Mouse (Mus musculus) hindbrain, embryonic 14.5 days (tissue): ENCODE measurements around the gene Kcnip2. TPM values are rescaled to one million over a fixed set of nuclear protein-coding genes. Genes with fewer than 3 reads are reported as not detected.
"Not testable (repeated sequence)": the region's sequence is repeated elsewhere in the genome, so short reads cannot be mapped to it uniquely, and the experiment has no call there.

Source experiments
- ATAC-seq: fragments of 200-750 bp; cut with Nextera tagmentation; 2 replicates; pipeline ENCODE4 v1.8.0; 2017; ENCODE audit warnings: moderate number of reproducible peaks, mild to moderate bottlenecking, moderate TSS enrichment, moderate library complexity; ENCODE audit not compliant: low FRiP score
- DNase-seq: peaks from one replicate; pipeline ENCODE4 v3.0.0-alpha.2; 2015; ENCODE audit warnings: low spot score
- H3K27ac ChIP-seq: fragments of 300-500 bp; sonication (generic); 2 replicates; pipeline ENCODE4 v1.5.1; 2014; ENCODE audit warnings: mild to moderate bottlenecking, moderate library complexity
- H3K27me3 ChIP-seq: fragments of 300-500 bp; sonication (generic); 2 replicates; pipeline ENCODE4 v1.6.1; 2014; ENCODE audit warnings: mild to moderate bottlenecking, low read length, mixed read lengths; ENCODE audit not compliant: control insufficient read depth, insufficient read depth
- H3K36me3 ChIP-seq: fragments of 300-500 bp; sonication (generic); replicated peaks from 2 replicates; pipeline ENCODE4 v1.6.1; 2014; ENCODE audit not compliant: control insufficient read depth, insufficient read depth
- H3K4me1 ChIP-seq: fragments of 300-500 bp; sonication (generic); replicated peaks from 2 replicates; pipeline ENCODE4 v1.6.1; 2014; ENCODE audit warnings: antibody characterized with exemption, low read length, mixed read lengths; ENCODE audit not compliant: control insufficient read depth, insufficient read depth
- H3K4me2 ChIP-seq: fragments of 300-500 bp; sonication (generic); replicated peaks from 2 replicates; pipeline ENCODE4 v1.6.1; 2014; ENCODE audit warnings: mild to moderate bottlenecking, moderate library complexity
- H3K4me3 ChIP-seq: fragments of 300-500 bp; sonication (generic); replicated peaks from 2 replicates; pipeline ENCODE4 v1.5.1; 2014; ENCODE audit warnings: mild to moderate bottlenecking, low read length
- H3K9ac ChIP-seq: fragments of 300-500 bp; sonication (generic); 2 replicates; pipeline ENCODE4 v1.6.1; 2014
- H3K9me3 ChIP-seq: fragments of 300-500 bp; sonication (generic); 2 replicates; pipeline ENCODE4 v1.6.1; 2016; ENCODE audit warnings: low read length; ENCODE audit not compliant: control insufficient read depth
- WGBS: fragments of 180-500 bp; shearing (Covaris S2); extraction: QIAGEN DNeasy Blood & Tissue Kit; methylation state at CpG from one replicate; pipeline ENCODE4 v1.1.7; 2014; 5-methylcytosine and 5-hydroxymethylcytosine counted together
- polyA plus RNA-seq: library from polyadenylated mRNA; unstranded; fragments of >200 nt; fragmentation: Nextera tagmentation; extraction: Ambion mirVana; gene quantifications from 2 replicates; pipeline ENCODE4 v1.2.1, GENCODE M21; 2014

Gene Kcnip2
- polyA plus RNA-seq, 1 experiment from 2014 or later, result 17.6 TPM

DNA sequence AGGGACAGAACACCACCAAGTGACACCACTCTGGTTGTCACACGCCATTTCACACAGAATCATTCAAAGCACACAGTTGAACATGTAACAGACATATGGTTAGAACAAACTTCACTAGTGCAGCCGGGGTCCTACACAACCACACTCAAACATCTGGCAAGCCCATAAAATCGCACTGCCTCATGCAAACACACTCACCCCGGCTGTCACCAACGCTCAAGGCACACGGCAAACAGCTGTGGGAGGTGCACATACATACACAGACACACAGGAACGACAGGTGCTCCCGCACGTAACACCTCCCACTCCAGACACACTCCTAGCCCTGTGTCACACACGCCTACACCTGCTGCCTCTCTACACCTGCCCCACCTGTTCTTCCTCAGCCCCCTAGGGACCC lies 691 bp downstream of the Kcnip2 start:
- peak overlapping the region; percentile 39 for H3K4me3 ChIP-seq
- DNase-seq (no peak), ATAC-seq (0 out of 2 replicates have a peak, but pooled peaks have one; percentile 1)
- peaks cover 32% of the 10 kb centered on the region for H3K4me1 ChIP-seq
- H3K27me3 ChIP-seq, result no peaks in the 10 kb centered on the region; the same call in 1 of the 2 replicates
- WGBS, result 67% methylated on average over 10 of the region's 10 CpGs
- H3K9ac ChIP-seq, result peak overlapping the region; percentile 66
- no peak overlapping the region for H3K27ac ChIP-seq
- no peaks in the 10 kb centered on the region for H3K36me3 ChIP-seq
- no peaks in the 10 kb centered on the region for H3K9me3 ChIP-seq
- H3K4me2 ChIP-seq, result peak overlapping the region; percentile 90

DNA sequence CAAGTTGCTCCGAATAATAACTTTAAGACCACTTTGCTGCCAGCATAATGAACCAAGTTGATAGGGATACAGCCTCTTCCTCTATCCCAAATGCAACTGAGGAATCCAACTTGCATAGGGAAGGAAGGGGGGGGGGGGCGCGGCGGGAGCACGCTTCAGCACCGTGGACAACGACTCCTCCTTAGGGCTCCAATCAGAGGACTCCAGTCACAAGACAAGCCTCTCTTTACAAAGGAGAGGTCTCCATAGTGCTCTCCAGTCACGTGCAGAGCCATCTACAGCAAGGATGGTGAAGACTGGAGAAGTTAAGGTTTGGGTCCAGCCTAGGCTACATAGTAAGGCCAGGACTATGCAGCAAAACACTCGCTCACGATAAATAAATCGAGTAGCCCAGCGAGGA lies 2.1 kb downstream of the Kcnip2 start:
- Histone ChIP-seq H3K9ac (no peak overlapping the region), H3K36me3 (no peaks in the 10 kb centered on the region), H3K4me3 (no peak overlapping the region), H3K9me3 (no peaks in the 10 kb centered on the region), H3K27ac (no peak overlapping the region), H3K4me1 (peaks cover 32% of the 10 kb centered on the region), H3K27me3 (no peaks in the 10 kb centered on the region; the same call in 1 of the 2 replicates), H3K4me2 (no peak overlapping the region)
- no peak for DNase-seq
- ATAC-seq, result no peak
- 8% methylated on average over 12 of the region's 12 CpGs for WGBS

DNA sequence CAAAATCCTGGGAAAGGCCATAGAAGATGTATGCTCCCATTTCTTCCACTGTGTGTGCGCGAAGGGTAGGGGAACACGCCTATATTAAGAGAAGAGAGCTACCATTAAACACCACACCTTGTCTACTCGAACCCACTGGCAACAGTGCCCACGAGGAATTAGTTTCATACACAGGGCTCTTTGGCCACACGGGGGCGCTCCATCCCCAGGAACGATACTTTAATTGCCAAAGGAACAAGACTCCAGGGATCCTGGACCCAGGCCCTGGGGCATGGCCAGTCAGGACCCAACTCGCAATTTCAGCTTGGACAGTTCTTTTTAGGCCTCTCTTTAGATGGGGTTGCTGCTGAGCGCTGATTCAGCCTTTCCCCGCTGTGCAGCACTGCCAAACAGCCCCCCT lies 2.6 kb downstream of the Kcnip2 start:
- no peak; the same call in 1 of the 2 replicates for ATAC-seq
- H3K4me2 ChIP-seq, result peak overlapping the region; percentile 54
- 7% methylated on average over 11 of the region's 11 CpGs for WGBS

DNA sequence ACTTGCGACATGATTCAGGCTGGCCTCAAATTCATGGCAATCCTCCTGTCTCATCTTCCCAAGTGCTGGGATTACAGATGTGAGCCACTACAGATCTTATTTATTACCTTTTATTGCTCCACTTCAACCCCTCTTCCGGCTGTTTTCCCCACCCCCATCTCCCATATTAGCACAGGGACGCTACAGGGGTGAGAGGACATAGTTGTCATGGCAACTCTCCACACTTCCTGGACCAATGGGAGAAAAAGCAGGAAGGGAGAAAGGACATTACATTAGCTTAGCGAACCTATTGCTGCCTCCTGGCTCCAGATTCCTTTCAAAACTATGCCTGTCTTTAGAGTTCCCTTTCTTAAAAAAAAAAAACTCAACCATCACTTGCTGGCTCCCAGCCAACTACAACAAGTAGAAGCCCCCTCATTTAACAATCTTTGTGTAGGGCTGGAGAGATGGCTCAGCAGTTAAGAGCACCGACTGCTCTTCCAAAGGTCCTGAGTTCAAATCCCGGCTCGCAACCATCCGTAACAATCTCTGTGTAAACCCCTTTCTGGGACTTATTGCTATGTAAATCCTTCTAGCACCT lies 3.1 kb downstream of the Kcnip2 start:
- no peaks in the 10 kb centered on the region for H3K9me3 ChIP-seq
- peak overlapping the region; percentile 29 for H3K4me3 ChIP-seq
- no peaks in the 10 kb centered on the region; the same call in 1 of the 2 replicates for H3K27me3 ChIP-seq
- DNase-seq (no peak), ATAC-seq (no peak)
- H3K36me3 ChIP-seq, result no peaks in the 10 kb centered on the region
- 0 out of 2 replicates have a peak overlapping the region, but pooled peaks have one; percentile 18 for H3K27ac ChIP-seq
- peaks cover 32% of the 10 kb centered on the region for H3K4me1 ChIP-seq
- WGBS, result 18% methylated on average over 8 of the region's 8 CpGs
- H3K4me2 ChIP-seq, result peak overlapping the region; percentile 54
- peak overlapping the region; percentile 48 for H3K9ac ChIP-seq

More for the DNA sequence above, 2.6 kb downstream of the Kcnip2 start:
- no peak overlapping the region for H3K4me3 ChIP-seq
- peak; percentile 89 for DNase-seq
- no peak overlapping the region for H3K27ac ChIP-seq
- no peaks in the 10 kb centered on the region for H3K9me3 ChIP-seq
- no peaks in the 10 kb centered on the region for H3K36me3 ChIP-seq
- H3K27me3 ChIP-seq, result no peaks in the 10 kb centered on the region; the same call in 1 of the 2 replicates
- H3K9ac ChIP-seq, result no peak overlapping the region
- H3K4me1 ChIP-seq, result peaks cover 32% of the 10 kb centered on the region

DNA sequence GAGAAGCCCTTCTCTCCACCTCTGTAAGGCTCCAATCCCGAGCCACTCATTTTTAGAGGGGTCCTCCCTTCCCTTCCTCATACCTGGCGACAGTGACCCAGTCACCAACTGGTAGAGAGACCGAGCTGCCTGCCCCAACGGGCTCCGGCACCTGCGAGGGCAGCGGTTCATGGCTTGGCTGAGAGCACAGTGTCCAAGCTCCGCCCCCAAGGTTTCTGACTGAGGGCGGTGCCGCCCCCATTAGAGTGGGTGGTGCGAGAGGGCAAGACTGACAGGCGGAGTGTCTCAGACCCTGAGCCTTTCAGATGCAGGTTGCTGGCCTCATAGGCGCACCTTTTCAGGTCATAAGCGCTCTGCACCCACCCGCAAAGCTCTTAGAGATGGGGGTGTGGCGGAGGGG lies 3.7 kb downstream of the Kcnip2 start:
- 0 out of 2 replicates have a peak overlapping the region, but pooled peaks have one; percentile 18 for H3K27ac ChIP-seq
- DNase-seq (no peak), ATAC-seq (peak; percentile 47)
- H3K4me3 ChIP-seq, result peak overlapping the region; percentile 29
- H3K4me1 ChIP-seq, result peaks cover 32% of the 10 kb centered on the region
- peak overlapping the region; percentile 54 for H3K4me2 ChIP-seq
- 2% methylated on average over 16 of the region's 16 CpGs for WGBS
- no peaks in the 10 kb centered on the region for H3K9me3 ChIP-seq
- no peaks in the 10 kb centered on the region; the same call in 1 of the 2 replicates for H3K27me3 ChIP-seq
- H3K36me3 ChIP-seq, result no peaks in the 10 kb centered on the region
- H3K9ac ChIP-seq, result peak overlapping the region; percentile 48

DNA sequence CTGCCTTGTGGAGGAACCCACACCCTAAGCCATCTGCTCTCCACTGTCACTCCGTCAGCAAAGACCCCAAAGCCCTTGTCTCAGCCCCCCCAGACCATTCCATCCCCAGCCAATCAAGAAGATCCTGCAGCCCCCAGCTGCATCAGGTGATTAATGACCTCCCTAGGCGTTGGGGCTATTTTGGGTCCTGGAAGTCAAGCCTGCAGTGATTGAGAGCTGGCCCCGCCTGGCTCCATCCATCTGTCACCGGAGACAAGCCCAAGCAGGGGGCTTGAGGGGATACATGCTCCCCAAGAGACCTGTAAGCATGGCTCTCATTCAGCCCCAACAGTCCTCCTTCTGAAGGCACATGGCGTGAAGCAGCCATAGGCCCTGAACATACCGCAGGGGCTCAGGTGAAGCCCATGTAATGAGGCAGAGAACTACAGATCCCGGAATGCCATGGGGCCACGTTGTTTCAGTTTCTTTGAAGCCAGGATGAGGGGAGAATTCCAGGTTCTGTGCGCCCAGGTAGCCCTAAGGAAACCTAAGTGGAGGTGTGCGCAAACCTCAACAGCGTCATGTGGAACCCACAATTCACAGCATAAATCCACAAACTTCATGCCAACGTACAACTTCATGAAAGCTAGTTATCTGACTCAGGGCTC lies 4.7 kb downstream of the Kcnip2 start:
- 54% methylated on average over 12 of the region's 12 CpGs for WGBS
- DNase-seq (no peak), ATAC-seq (no peak)
- Histone ChIP-seq H3K4me1 (peaks cover 30% of the 10 kb centered on the region), H3K27me3 (no peaks in the 10 kb centered on the region; the same call in 1 of the 2 replicates), H3K4me2 (no peak overlapping the region), H3K9me3 (no peaks in the 10 kb centered on the region), H3K4me3 (no peak overlapping the region), H3K9ac (no peak overlapping the region), H3K36me3 (no peaks in the 10 kb centered on the region), H3K27ac (no peak overlapping the region)

DNA sequence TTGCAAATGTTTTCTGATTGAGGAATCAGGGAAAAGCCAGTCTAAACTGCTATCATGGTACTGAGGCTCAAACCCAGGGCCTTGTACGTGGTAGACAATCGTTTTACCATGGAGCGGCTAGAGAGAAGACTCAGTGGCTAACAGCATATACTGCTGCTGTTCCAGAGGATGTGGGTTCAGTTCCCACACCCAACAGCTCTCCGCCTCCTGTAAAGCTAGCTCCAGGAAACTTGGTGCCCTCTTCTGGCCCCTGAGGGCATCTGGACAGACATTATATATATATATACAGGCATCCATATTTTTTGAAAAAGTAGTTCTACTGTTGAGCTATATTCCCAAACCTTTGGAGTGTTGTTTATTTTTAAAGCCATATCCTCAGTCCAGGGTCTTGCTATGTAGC lies 8.1 kb downstream of the Kcnip2 start:
- Histone ChIP-seq H3K36me3 (no peaks in the 10 kb centered on the region), H3K4me3 (no peak overlapping the region), H3K4me2 (no peak overlapping the region), H3K27me3 (no peaks in the 10 kb centered on the region), H3K4me1 (peaks cover 14% of the 10 kb centered on the region), H3K27ac (no peak overlapping the region), H3K9me3 (no peaks in the 10 kb centered on the region), H3K9ac (no peak overlapping the region)
- no peak for DNase-seq
- no peak for ATAC-seq
- 95% methylated on average over 4 of the region's 4 CpGs for WGBS

DNA sequence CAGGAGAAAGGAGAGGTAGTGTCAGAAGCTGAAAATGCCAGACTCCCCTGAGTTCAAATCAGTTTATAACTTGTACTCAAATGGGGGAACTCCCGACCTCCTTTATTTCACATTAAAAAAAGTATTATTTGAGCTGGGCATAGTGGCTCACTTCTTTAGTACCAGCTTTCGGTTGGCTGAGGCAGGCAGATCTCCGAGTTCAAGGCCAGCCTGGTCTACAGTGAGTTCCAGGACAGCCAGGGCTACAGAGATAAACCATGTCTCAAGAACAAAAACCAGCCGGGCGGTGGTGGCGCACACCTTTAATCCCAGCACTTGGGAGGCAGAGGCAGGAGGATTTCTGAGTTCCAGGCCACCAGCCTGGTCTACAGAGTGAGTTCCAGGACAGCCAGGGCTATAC lies 10.0 kb downstream of the Kcnip2 start:
- H3K4me1 ChIP-seq, H3K4me2 ChIP-seq, H3K27me3 ChIP-seq, ATAC-seq, H3K36me3 ChIP-seq, H3K4me3 ChIP-seq, H3K9me3 ChIP-seq, DNase-seq, H3K9ac ChIP-seq, H3K27ac ChIP-seq: not testable (repeated sequence)
- WGBS, result 96% methylated on average over 6 of the region's 6 CpGs

DNA sequence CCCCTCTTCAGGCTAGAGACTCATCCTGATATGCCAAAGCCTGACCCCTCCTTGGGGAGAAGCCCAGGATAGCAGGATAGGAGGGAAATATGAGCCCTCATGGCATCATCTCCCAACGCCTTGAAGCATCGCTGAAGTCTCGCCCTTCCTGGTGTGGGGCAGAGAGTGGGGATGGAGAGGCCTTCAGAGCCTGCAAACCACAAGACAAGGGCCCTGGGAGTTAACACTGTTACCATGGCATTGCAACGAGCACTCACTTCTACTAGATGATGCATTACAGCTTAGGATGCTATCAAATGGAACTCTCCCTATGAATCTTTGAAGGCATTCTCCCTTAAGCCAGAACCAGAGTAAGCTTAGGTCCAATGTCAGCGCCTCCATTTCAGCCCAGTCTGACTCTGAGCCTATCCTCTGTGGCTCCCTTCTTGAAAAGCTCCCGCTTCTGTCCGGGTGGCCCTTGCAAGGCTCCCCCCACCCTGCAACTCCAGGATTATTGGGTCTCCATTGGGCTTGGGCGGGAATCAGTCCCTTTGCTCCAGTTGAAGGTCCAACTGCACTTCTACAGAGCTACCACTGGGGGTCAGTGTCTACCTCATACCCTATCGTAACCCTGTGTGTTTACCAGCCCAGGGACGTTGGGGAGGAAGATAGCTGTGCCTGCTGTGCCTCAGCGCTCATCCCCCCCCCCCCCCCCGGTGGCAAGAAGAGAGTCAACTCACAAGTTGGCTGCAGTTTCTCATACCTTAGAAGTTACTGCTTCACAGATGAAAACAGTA lies 11.1 kb downstream of the Kcnip2 start:
- ATAC-seq (no peak), DNase-seq (peak; percentile 57)
- 25% methylated on average over 12 of the region's 12 CpGs for WGBS
- H3K4me1 ChIP-seq, result no peaks in the 10 kb centered on the region
- H3K9ac ChIP-seq, result no peak overlapping the region
- no peaks in the 10 kb centered on the region for H3K9me3 ChIP-seq
- H3K4me3 ChIP-seq, result no peak overlapping the region
- no peaks in the 10 kb centered on the region for H3K36me3 ChIP-seq
- H3K27ac ChIP-seq, result no peak overlapping the region
- no peaks in the 10 kb centered on the region for H3K27me3 ChIP-seq
- no peak overlapping the region for H3K4me2 ChIP-seq
